Mouse (Mus musculus): ENCODE results near the gene Fnip2.
A peak's percentile ranks its signal among the peaks of the same experiment; 100 is the strongest.

Gene Fnip2

DNA sequence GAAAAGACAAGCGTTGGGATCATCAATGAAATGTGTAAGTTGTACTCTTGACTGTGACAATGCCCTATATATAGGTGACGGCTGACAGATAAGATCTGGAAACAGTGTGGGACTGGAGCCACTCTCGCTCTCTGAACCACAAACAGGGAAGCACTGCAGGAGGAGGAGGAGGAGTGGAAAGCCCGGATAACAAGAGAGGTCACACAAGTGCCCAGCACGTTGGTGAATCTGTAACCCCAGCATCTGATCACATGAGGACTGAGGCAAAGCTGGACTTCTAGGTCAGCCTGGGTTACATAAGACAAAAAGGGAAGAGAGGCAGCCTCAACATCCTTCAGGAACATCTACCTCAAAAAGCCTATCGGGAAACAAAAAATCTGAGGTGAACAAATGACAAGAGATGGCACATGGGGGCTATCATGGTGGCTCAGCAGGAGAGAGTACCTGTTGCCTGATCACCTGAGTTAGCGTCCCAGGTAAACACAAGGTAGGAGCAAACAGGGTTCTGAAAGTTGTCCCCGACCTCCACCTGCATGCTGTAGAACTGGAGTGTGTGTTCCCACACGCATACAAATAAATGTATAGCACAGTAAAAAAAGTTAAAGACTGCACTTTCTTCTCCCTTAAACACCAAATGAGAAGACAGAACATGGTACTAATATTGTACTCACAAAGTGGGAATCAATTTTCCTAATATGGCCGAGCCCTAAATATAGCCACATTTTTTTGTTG, 2.6 kb downstream of the Fnip2 start:
- no peak for DNase-seq (ENCODE audit: low spot score in 2 of 2)

DNA sequence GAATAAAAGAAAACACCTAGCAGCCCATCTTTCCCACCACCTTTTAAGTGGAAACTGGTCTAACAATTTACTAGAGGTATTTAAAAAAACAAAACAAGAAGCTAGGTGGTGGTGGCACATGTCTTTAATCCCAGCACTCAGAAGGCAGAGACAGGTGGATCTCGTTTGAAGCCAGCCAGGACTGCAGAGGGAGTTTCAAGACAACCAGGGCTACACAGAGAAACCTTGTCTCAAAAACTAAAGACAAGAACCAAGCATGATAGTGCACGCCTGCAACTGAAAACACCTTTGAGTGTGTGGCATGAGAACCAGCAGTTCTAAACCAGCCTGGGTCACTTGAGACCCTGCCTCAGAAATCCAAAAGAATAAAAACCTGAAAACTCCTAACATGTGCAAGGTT, 4.1 kb downstream of the Fnip2 start:
- DNase-seq (ENCODE audit: low spot score in 2 of 2), result no peak

DNA sequence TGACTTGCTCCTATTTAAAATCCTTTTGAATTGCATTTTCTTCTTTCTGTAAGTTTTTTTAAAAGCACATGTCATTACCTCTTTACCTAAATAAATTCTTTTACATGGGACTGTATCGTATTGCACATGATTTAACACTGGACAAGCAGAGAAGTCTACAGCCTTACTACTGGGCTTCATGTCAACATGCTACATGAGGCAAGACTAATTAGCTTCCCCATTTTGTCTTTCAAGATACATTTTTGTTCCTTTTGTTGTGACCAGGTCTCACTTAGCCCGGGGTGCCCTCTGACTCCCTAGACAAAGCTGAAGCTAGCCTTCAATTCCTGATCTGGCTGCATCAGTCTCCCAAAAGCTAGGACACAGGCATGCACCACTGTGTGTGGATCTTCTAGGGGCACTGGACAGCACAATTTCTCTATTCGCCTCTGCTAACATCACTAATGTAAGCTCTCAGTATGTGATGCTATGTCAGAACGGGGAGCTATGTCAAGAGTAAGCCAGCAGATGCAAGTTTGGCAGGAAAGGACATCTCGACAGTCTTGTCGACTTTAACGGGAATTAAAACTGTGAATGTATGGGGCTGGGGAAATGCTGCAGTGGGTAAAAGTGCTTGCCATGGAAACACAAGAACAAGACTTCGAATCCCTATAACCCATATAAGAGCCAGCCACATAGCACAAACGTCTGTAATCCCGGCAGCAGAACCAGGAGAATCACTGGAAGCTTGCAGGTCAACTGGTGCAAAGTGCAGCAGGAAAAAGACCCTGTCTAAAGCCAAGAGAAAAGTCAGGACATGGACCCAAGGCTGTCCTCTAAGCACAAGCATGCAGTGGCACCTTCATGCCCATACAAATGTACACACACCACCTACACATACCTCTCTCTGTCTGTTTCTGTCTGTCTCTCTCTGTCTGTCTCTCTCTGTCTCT, 5.5 kb downstream of the Fnip2 start:
- DNase-seq (ENCODE audit: low spot score in 2 of 2), result no peak

DNA sequence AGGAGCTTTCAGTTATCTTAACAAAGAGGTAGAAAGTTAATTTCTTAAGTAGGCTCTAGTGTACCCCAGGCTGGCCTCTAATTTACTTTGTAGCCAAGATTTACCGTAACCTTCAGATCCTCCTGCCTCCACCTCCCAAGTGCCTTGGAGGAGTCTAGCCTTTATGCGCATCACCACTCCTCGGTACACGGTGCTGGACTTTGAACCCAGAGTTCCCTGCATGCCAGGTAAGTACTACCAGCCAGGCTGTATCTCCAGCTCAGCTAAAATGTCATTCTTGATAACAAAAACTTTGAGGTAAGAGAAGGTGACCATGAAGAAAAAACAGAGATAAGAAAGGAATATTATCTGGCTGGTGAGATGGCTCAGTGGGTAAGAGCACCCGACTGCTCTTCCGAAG, 7.0 kb downstream of the Fnip2 start:
- no peak for DNase-seq (ENCODE audit: low spot score in 2 of 2)

DNA sequence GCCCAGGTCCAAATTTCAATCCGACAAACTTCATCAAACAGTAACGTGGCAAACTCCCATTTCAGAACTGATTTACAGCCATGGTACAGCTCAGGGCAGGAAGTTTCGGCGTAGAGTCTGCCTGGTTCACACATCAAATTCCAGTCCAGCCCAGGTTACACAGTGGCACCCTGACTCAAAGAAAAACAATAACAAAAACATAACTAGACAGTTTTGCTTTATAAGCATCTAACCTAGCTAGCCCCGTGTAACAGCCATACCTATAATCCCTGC, 7.9 kb downstream of the Fnip2 start:
- DNase-seq (ENCODE audit: low spot score in 2 of 2), result no peak

DNA sequence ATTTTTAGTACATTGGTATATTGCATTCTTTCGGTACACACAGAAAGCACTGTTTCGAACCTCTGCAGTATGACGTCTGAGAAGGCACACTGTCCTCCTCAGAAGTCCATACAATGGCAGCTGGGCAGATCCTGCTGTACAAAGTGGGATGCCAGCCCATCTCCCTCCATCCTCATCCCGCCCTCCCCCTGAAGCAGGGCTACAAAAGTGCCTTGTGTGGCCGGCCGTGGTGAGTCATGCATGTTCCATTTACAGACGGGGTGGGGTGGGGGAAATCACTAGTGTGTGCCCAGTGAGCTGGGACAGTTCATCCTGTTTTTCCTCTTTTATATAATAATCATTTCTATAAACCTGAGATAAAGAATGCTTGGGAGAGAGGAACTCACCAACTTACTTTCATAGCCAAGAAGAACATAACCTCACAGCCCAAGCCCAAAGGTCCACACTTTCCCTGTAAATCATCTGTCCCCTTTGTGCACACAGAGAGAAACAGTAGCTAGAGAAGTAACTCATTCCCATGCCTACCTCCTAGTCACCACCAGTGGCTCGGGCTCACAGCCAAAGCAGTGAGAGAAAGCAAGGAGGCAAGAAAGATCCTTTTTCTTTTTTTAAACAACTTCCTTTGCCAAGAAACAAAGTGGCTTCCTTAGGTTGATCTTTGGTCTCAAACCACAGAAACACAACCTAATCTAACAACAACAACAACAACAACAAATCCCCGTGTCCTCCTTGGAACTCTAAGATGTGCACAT, 8.4 kb downstream of the Fnip2 start:
- no peak for DNase-seq (ENCODE audit: low spot score in 2 of 2)

DNA sequence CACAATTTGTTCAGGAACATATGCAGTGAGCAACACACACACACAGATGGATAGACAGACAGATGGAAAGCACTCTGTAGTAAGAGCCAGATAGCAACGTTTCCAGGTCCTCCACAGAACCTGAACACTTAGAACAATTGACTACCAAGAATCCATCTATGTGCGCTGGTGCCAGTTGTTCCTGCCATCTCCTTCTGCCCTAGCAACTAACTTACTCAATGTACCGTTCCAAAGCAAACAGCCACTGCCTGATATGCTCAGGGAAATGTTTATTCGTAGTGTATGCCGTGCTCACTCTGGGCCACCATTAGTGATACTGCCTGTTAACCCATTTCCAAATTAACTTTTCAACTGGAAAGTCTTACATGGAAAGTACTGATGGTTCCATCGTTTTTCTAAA, 12.5 kb downstream of the Fnip2 start:
- no peak for DNase-seq (ENCODE audit: low spot score in 2 of 2)

DNA sequence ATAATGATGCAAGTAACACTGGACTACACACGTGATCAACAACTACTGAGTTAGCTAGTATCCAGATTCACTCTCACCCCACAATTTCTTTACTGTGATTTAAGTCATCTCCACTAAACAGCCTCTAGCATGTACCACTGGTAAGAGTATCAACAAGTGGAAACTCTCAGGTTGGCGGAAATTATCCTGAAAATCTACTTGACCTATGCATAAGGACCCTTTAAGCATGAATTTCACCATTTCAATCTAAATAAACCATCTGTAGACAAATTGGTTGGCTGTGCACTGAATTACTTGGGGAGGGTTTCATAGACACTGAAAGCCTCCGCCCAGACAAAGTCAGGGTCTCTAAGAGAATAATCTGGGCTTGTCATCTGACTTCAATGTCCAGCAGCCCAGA, 13.8 kb downstream of the Fnip2 start:
- no peak for DNase-seq (ENCODE audit: low spot score in 2 of 2)

DNA sequence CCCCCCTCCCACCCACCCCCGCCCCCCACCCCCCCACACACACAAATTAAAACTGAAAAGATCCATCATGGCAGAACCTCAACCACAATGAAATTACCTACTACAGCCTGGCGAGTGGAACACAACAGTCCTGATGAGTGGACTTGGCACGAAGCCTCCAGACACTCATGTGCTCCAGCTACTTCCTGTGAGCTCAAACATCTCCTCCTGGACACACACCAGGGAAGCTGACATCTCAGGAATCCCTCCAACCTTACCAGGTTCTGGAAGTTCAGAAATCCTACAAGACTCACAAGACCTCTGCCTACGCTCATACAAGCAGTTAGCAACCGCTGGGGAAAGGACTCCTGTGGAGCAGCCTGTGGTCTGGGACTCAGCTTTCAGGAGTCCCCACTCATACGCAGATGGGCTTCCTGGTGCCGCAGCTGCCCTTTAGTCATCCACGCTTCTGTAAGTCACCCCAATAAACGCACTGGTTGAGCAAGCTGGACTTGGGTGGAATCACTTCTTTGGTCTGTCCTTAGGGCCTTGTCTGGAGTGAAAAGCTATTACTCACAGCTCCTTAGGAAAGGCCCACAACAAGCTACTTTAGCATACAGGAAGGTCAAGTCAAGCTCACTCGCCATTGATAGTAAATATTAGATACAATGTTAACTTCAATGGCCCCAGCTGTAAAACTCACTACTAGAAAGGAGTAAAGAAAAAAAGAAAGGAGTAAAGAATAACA, 15.6 kb downstream of the Fnip2 start:
- no peak for DNase-seq (ENCODE audit: low spot score in 2 of 2)

DNA sequence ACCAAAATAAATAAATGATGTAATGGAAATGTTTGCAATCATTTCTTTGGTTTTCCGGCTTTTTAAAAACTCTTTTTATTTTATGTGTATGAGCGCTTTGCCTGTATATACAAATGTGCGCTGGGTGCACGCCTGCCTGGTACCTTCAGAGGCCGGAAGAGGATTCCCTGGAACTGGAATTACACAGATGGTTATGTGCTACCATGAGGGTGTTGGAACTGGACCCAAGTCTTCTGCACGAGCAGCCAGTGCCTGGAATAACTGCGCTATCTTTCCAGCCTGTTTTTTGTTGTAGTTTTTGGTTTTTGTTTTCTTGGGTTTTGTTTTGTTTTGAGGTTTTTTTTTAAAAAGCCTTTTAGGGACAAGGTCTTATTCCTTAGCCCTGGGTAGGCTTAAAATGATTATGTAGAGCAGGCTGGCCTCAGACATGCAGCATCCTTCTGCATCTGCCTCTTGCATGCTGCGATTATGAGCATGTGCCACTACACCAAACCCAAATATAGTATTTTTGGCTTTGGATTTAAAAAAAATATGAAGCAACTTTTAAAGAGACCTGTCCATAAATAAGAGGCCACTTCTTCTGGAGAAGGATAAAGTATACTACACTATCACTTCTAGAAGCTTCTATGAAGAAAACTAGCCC, 17.7 kb downstream of the Fnip2 start:
- DNase-seq (ENCODE audit: low spot score in 2 of 2), result no peak

DNA sequence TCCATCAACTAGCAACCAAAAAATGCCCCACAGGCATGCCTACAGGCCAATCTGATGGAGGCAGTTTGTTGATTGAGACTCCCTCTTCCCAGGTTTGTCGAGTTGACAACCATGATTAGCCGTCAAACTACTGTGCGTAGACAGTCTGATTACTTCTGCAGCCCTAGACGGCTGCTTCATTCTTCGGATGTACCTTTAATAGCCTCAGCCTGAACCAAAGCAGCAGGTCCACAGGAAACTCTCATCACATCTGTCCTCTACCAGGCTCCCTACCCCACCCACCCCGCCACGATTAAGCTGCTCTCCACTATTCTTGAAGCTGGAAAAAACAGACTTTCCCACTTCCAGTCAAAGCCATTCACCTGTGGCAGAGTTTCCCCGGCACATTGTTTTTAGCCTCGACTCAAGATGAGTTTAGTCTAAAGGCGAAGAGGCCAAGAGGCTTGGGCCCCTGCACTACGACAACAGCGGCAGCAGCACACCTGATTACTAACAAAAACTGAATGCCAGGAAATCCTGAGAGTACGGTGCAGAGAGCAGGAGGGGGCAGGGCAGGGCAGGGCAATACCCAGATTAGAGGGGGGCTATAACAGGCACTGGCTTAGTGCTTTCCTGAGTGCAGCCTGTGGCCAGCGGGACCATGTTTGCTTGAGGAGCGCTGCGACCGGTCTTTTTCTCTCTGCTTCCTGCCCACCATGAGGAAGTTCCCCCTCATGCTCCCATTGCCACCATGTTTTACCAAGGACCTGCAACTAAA, 18.7 kb downstream of the Fnip2 start:
- DNase-seq (ENCODE audit: low spot score in 2 of 2), result no peak

DNA sequence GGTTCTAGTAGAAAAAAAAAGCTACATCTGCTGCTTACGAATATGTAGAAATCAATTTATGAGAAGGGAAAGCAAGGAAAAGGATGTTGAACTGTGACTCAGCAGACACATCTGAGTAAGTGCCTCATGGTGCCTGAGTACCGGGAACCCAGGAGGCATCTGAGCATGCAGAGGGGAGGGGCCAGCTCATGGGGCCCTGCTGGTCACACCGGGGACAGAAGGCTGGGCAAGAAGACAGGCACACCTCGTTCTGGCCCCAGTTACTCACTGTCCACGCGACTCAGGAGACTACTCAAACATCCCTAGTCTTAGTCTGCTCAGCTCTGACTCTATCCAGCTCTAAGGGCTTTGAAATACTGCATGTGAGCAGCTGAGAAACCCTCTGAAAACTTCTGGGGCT, 25.0 kb downstream of the Fnip2 start:
- no peak for DNase-seq (ENCODE audit: low spot score in 2 of 2)

DNA sequence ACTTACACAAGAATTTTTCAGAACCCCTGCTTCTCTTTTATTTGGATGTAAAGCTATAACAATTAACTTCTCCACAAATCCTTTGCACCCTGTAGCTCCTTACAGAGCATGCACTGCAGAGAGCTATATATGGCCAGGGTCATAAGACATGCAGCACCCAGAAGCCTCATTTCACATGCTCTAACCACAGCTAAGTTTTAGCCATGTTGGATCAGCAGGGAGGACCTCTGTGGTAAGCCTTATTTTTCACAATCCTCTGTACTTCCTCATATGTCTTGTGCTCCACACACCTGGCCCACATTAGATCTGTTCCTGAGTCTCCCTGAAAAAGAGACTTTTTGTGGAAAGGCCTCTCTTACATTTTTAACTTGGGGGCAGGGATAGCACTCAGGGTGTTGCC, 27.9 kb downstream of the Fnip2 start:
- DNase-seq (ENCODE audit: low spot score in 2 of 2), result no peak

DNA sequence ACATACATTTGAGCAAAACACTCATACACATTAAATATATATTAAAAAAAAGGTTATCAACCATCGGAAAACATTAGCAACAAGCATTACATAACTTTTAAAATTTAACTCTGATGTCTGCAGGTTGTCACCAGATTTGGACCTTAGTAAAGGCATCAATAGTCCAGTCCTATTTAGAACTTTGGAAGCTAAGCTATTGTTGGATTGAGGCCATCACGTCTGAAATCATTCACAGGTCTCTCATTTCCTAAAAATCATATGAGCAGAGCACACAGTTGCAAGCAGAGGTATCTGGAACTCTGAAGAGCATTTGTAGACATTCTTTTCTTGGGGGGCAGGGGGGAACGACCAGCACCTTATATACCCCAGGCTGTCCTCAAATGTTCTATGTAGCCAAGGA, 28.5 kb downstream of the Fnip2 start:
- no peak for DNase-seq (ENCODE audit: low spot score in 2 of 2)

DNA sequence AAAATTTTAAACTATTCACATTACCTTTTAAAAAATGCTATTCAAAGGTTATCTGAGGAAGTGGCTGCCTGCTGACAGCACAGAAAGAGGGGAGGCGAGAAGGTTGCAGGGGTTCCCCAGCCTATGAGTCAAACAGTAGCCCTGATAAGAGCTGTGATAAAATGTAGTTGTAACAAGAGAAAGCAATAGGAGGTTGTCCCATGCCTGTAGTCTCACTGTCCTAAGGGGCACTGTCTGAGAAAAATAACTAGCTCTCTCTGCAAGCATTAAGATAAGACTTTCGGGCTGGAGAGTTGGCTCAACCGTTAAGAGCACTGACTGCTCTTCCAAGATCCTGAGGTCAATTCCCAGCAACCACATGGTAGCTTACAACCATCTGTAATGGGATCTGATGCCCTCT, 29.3 kb downstream of the Fnip2 start:
- DNase-seq (ENCODE audit: low spot score in 2 of 2), result no peak

DNA sequence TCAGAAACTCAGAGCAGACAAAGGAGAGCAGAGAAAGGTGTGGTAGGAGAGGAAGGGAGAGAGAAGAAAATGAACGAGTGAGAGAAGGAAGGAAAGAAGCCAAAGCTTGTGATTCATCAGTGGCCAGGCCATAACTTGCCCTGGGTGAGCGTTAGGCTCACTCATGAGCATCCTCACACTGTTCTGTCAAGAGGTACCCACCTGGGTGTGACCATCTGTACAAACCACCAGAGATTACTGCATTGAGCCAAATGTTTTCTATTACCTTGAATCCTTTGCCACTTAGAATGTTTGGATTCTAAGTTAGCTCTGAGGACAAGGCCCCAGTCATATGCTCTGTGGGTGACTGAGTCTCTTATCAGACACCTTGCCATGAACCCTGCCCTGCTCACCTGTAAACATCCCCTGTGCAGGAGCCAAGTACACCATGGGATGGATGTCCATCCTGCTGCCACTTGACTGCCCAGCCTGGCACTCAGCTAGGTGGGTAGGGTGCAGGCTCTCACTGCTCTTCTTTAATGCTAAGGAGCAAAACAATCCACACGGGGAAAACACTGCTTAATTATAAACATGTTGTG, 29.9 kb downstream of the Fnip2 start:
- no peak for DNase-seq (ENCODE audit: low spot score in 2 of 2)

DNA sequence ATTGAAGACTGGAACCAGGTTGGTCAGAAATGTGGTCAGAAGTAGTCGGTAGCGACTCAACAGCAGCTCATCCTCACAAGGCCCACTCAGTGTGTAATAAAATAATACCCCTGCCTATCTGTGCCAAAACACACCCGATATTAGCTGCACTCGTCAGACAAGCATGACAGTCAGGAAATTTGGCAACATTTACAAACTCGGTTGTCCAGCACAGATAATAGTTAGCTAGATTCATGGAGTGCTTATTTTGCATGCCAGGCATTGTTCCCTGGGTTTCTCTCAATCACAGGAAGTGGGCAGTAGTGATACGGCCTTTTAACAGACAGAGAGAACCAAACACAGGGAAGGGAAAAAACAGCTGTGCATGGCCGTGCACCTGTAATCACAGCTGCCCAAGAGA, 30.6 kb downstream of the Fnip2 start:
- no peak for DNase-seq (ENCODE audit: low spot score in 2 of 2)

DNA sequence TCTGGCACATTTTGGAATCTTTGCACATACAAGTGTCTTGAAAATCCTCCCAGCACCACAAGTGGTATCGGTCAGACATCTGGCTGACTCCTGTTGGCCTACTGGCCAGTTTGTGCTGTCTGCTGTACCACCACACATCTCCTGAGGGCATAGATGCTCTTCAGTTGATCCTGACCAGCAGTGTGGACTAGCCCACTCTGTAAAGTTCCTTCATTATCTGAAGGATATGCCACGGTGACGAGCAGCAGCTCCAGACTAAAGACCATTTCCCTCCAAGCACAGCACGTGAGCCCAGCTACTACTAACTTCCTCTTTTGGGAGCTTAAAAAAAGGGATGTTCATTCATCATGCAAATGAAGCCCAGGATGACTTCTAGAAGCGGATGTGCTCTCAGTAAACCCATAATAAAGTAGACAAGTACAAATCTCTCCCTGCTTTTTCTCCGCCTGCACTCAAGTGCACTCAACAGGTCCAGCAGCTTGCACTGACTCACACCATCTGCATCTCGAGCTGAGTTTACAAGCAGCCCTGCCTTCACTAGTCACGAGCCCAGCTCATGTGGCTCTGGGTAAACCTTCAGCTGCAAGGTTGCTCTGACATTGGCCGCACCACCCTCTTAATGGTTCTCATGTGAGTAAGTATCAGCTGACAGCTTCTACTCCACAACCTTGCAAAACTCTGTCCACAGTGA, 35.9 kb downstream of the Fnip2 start:
- peak; percentile 34 to 54 for DNase-seq (ENCODE audit: low spot score in 2 of 2)

DNA sequence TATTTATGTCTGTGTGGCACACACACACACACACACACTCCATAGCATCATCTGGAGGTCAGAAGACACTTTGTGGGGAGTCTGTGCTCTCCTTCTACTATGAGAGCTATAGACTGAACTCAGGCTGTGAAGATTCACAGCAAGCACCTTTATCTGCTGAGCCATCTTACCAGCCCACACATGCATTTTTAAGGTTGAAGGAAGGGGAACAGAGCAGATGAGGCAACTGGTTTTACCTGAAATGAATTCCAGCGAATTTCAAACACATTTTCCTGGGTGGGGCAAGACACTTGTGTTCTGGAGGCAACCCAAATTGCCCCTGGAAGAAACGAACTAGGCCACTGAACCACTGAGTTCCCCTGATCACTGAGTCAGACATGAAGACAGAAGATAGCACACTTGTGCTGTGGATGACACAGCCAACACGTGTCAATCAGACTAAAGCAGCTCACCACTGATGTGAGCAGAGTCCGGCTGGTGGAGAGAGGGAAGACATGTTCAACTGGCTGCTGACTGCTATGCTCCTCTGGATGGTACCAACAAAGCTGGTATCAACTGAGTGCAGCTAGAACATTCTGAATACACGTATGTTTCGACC, 38.0 kb downstream of the Fnip2 start:
- DNase-seq (ENCODE audit: low spot score in 2 of 2), result no peak
